Mouse (Mus musculus) kidney, postnatal 0 days (tissue): Measurements from ENCODE around the gene Itpk1. TPM values are rescaled to one million over a fixed set of nuclear protein-coding genes. Genes with fewer than 3 reads are reported as not detected.
A peak's percentile ranks its signal among the peaks of the same experiment; 100 is the strongest.

ENCODE experiments used
- ATAC-seq: fragments of 200-750 bp; cut with Nextera tagmentation; replicated peaks from 2 replicates; pipeline ENCODE4 v1.8.0; 2017; ENCODE audit warnings: low read depth, moderate number of reproducible peaks, moderate TSS enrichment, moderate library complexity; ENCODE audit not compliant: low FRiP score
- DNase-seq: peaks from one replicate; pipeline ENCODE4 v3.0.0-alpha.2; 2016; ENCODE audit warnings: low spot score
- H3K27ac ChIP-seq: fragments of 300-500 bp; sonication (generic); 2 replicates; pipeline ENCODE4 v1.5.1; 2014; ENCODE audit warnings: mild to moderate bottlenecking
- H3K27me3 ChIP-seq: fragments of 300-500 bp; sonication (generic); 2 replicates; pipeline ENCODE4 v1.6.1; 2014; ENCODE audit warnings: low read length, mixed read lengths; ENCODE audit not compliant: insufficient read depth
- H3K36me3 ChIP-seq: fragments of 300-500 bp; sonication (generic); 2 replicates; pipeline ENCODE4 v1.6.1; 2014; ENCODE audit warnings: low read length, mixed read lengths; ENCODE audit not compliant: insufficient read depth
- H3K4me1 ChIP-seq: fragments of 300-500 bp; sonication (generic); replicated peaks from 2 replicates; pipeline ENCODE4 v1.6.1; 2014; ENCODE audit warnings: antibody characterized with exemption, low read length, mixed read lengths; ENCODE audit not compliant: insufficient read depth
- H3K4me2 ChIP-seq: fragments of 300-500 bp; sonication (generic); 2 replicates; pipeline ENCODE4 v1.6.1; 2014; ENCODE audit warnings: mild to moderate bottlenecking, low read length, moderate library complexity, mixed read lengths
- H3K4me3 ChIP-seq: fragments of 300-500 bp; sonication (generic); replicated peaks from 2 replicates; pipeline ENCODE4 v1.5.1; 2014; ENCODE audit warnings: low read depth, low read length
- H3K9ac ChIP-seq: fragments of 300-500 bp; sonication (generic); 2 replicates; pipeline ENCODE4 v1.6.1; 2014; ENCODE audit warnings: low read depth, low read length
- H3K9me3 ChIP-seq: fragments of 300-500 bp; sonication (generic); replicated peaks from 2 replicates; pipeline ENCODE4 v1.6.1; 2016; ENCODE audit warnings: low read length, inconsistent platforms, mixed read lengths
- CTCF ChIP-seq: IDR thresholded peaks from 2 replicates; pipeline ENCODE4 v1.5.1; 2016; ENCODE audit warnings: antibody characterized with exemption, low read depth, mild to moderate bottlenecking, moderate library complexity
- WGBS: fragments of 180-500 bp; shearing (Covaris S2); extraction: QIAGEN DNeasy Blood & Tissue Kit; methylation state at CpG from one replicate; pipeline ENCODE4 v1.1.7; 2014; 5-methylcytosine and 5-hydroxymethylcytosine counted together
- polyA plus RNA-seq: library from polyadenylated mRNA; unstranded; fragments of >200 nt; fragmentation: Nextera tagmentation; extraction: Ambion mirVana; gene quantifications from 2 replicates; pipeline ENCODE4 v1.2.1, GENCODE M21; 2015

Itpk1 gene
- polyA plus RNA-seq, 1 experiment from 2014 or later, result 16.1 TPM

DNA sequence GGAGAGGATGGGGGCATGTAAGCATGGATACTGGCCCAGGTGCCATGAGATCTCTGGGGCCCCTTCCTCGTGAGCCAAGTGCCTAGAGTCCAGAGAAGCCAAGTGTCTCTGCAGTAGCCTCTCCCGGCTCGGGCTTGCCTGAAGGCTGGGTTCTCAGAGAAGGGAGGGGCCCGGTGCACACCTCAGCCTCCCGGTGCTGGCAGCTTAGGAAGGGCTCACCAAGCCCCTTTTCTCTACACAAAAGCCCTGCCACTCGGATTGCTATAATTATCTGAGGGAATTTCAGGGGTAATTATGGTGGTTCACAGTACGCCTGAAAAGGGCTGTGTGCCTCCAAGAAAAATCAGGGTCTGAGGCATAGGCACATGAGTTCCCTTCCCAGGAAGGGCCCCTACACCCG lies 102.9 kb downstream of the Itpk1 start:
- TF ChIP-seq CTCF, result no peak
- peaks cover 29% of the 10 kb centered on the region for H3K4me1 ChIP-seq

DNA sequence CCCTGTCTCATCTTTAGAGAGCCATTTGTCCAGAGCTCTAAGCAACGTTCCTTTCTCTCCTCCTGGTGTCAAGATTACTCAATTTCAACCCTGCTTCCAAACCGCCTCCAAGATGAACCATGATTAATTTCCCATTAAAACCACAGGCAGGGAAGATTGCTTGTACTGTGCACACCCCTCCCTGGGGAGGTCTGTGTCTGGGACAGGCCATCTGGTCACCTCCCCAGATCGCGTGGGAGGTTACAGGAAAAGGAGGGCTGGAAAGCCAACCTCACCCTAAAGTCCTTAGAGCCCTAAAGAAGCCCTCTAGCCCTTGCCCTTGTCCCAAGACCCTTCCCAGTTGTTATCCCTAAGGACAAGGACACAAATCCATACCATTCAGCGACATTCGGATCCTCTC lies 104.4 kb downstream of the Itpk1 start:
- peaks cover 34% of the 10 kb centered on the region for H3K4me1 ChIP-seq
- TF ChIP-seq CTCF, result no peak
- 41% methylated on average over 6 of the region's 6 CpGs for WGBS
- no peak overlapping the region for H3K9ac ChIP-seq
- DNase-seq (peak; percentile 50), ATAC-seq (no peak)
- H3K36me3 ChIP-seq, result no peaks in the 10 kb centered on the region
- no peak overlapping the region for H3K4me3 ChIP-seq
- H3K9me3 ChIP-seq, result no peaks in the 10 kb centered on the region
- H3K27me3 ChIP-seq, result no peaks in the 10 kb centered on the region
- no peak overlapping the region for H3K27ac ChIP-seq
- H3K4me2 ChIP-seq, result no peak overlapping the region

More for the DNA sequence above, 102.9 kb downstream of the Itpk1 start:
- H3K4me3 ChIP-seq, result no peak overlapping the region
- no peak overlapping the region for H3K4me2 ChIP-seq
- H3K36me3 ChIP-seq, result no peaks in the 10 kb centered on the region
- H3K27me3 ChIP-seq, result no peaks in the 10 kb centered on the region
- ATAC-seq (no peak), DNase-seq (no peak)
- no peak overlapping the region for H3K9ac ChIP-seq
- no peak overlapping the region for H3K27ac ChIP-seq
- 49% methylated on average over 8 of the region's 8 CpGs for WGBS
- no peaks in the 10 kb centered on the region for H3K9me3 ChIP-seq

DNA sequence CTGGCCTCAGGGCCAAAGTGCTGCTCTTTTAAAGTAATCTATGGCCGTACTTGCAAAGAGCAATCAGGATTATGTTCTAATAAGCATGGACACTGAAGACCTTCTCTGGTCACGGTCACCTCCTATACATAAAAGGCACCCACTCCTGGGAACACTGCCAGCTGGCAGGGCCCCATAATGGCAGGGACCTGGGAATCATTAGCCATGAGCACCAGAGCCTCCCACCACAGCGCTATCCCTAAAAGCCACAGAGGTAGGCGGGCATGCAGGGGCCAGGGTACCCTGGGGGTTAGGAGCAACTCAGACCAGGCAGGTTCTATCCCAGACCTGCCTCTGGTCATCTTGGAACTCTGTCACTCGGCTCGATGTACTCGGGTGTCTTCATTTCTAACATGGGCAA lies 104.9 kb downstream of the Itpk1 start:
- no peaks in the 10 kb centered on the region for H3K36me3 ChIP-seq
- H3K4me1 ChIP-seq, result peaks cover 34% of the 10 kb centered on the region
- peak overlapping the region; percentile 70 for H3K27ac ChIP-seq
- no peaks in the 10 kb centered on the region for H3K27me3 ChIP-seq
- H3K9ac ChIP-seq, result no peak overlapping the region
- no peaks in the 10 kb centered on the region for H3K9me3 ChIP-seq
- ATAC-seq, result peak; percentile 62
- no peak overlapping the region for H3K4me2 ChIP-seq
- TF ChIP-seq CTCF, result no peak
- WGBS, result 45% methylated on average over 7 of the region's 7 CpGs
- no peak overlapping the region for H3K4me3 ChIP-seq
- DNase-seq, result no peak

DNA sequence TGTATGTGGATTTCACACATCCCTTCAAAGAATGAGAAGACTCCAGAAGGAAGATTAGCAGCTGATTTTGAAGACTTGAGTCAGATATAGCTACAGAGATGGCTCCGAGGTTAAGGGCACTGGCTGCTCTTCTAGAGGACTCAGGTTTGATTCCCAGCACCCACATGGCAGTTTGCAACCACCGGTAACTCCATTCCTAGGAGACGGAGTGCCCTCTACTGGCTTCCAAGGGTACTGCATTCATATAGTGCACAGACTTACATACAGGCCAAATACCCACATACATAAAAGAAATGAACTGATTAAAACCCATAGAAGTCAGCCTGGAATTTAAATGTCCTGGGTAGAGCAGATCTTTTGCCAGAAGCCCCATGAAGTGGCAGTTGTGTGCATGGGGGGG lies 106.2 kb downstream of the Itpk1 start:
- peaks cover 43% of the 10 kb centered on the region for H3K4me1 ChIP-seq
- DNase-seq (no peak), ATAC-seq (no peak)
- H3K27ac ChIP-seq, result peak overlapping the region; percentile 51; the same call in 1 of the 2 replicates
- no peak overlapping the region for H3K4me2 ChIP-seq
- H3K27me3 ChIP-seq, result no peaks in the 10 kb centered on the region
- 95% methylated on average over 3 of the region's 3 CpGs for WGBS
- H3K4me3 ChIP-seq, result no peak overlapping the region
- H3K9me3 ChIP-seq, result no peaks in the 10 kb centered on the region
- H3K36me3 ChIP-seq, result no peaks in the 10 kb centered on the region
- H3K9ac ChIP-seq, result no peak overlapping the region
- peak; percentile 51; the same call in 1 of the 2 replicates for TF ChIP-seq CTCF

DNA sequence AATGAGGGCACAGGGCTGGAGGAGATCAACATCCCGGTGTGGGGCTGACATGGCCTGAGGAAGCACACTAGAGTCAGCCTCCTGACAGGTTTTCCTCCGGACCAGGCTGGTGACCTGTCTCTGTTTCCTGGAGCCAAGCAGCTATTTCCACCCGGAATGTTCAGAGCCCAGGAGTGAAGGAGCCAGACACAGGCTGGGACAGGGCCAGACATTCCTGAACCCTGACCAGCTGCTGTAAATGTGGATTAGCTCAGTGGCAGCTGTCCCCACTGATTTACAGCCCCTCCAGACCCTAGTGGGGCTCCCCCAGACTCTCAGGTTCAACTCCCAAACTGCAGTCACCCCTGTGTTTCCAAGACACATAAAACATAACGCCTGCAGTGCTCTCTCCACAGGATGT lies 107.3 kb downstream of the Itpk1 start:
- Histone ChIP-seq H3K4me3 (no peak overlapping the region), H3K4me2 (peak overlapping the region; percentile 7; the same call in 1 of the 2 replicates), H3K9ac (no peak overlapping the region), H3K36me3 (no peaks in the 10 kb centered on the region), H3K27ac (peak overlapping the region; percentile 51), H3K27me3 (no peaks in the 10 kb centered on the region), H3K9me3 (no peaks in the 10 kb centered on the region), H3K4me1 (peaks cover 41% of the 10 kb centered on the region)
- WGBS, result 5% methylated on average over 4 of the region's 4 CpGs
- TF ChIP-seq CTCF, result no peak
- DNase-seq (peak; percentile 83), ATAC-seq (peak; percentile 21; the same call in 1 of the 2 replicates)

DNA sequence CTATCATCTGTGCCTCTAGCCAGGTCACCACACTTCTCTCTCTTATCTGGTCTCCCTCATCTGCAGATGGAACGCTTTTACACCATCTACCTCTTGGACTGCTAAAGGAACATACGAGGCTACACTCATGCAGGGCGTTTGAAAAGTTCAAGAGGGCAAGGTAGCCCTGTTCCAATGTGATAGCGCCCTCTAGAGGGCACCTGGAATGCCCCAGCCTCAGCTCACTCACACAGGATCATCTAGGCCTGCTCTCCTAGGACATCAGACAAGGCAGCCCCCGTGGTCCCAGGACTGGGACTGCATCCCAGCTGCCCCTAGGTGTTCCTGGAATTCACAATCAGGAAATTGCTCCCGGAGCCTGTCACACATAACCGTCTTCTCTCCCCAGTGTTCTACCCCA lies 108.3 kb downstream of the Itpk1 start:
- Histone ChIP-seq H3K36me3 (no peaks in the 10 kb centered on the region), H3K27me3 (no peaks in the 10 kb centered on the region), H3K27ac (no peak overlapping the region), H3K4me1 (peaks cover 36% of the 10 kb centered on the region), H3K9me3 (no peaks in the 10 kb centered on the region), H3K4me3 (no peak overlapping the region), H3K4me2 (no peak overlapping the region), H3K9ac (no peak overlapping the region)
- ATAC-seq (no peak), DNase-seq (no peak)
- WGBS, result 73% methylated on average over 7 of the region's 7 CpGs
- TF ChIP-seq CTCF, result peak; percentile 54

DNA sequence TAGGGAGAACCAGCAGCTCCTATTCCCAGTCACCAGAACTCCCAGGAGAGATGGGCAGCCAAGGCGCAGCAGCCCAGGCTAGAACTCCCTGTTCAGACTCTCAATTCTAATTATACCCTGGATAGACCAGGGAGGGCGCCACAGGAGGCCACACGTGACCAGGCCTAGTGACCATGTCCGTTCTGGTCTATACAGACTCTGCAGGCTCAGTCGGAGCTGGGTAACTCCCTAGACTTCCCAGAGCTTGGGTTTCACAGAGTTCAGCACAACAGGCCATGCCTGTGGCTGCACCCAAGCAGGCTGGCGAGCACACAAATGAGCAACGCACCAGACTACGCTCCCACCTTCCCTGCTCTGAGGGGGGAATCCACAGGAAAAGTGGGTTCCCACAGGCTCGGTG lies 110.1 kb downstream of the Itpk1 start:
- no peaks in the 10 kb centered on the region for H3K27me3 ChIP-seq
- ATAC-seq (peak; percentile 69), DNase-seq (peak; percentile 68)
- 0 out of 2 replicates have a peak overlapping the region, but pooled peaks have one; percentile 18 for H3K9ac ChIP-seq
- H3K4me1 ChIP-seq, result peaks cover 32% of the 10 kb centered on the region
- 52% methylated on average over 9 of the region's 9 CpGs for WGBS
- no peaks in the 10 kb centered on the region for H3K9me3 ChIP-seq
- H3K4me3 ChIP-seq, result no peak overlapping the region
- H3K36me3 ChIP-seq, result no peaks in the 10 kb centered on the region
- H3K4me2 ChIP-seq, result no peak overlapping the region
- 0 out of 2 replicates have a peak, but pooled peaks have one; percentile 22 for TF ChIP-seq CTCF
- no peak overlapping the region for H3K27ac ChIP-seq
